Mouse (Mus musculus): Measurements from ENCODE around the gene Dnajb14. TPM values are rescaled to one million over a fixed set of nuclear protein-coding genes. Genes with fewer than 3 reads are reported as not detected.

Gene Dnajb14
- polyA plus RNA-seq, 1 experiment from 2014 or later: 7.0 TPM

- Histone ChIP-seq H3K4me1 (replicated peaks) (peaks cover 18% of the 10 kb centered on the region), H3K9me3 (no peaks in the 10 kb centered on the region), H3K4me3 (no peak overlapping the region), H3K36me3 (peaks cover 28% of the 10 kb centered on the region), H3K27me3 (ENCODE audit: insufficient read depth, poor library complexity, severe bottlenecking) (no peaks in the 10 kb centered on the region), H3K27ac (no peak overlapping the region)
- WGBS: 78% methylated on average over 7 of the region's 7 CpGs
- DNase-seq (ENCODE audit: low spot score): no peak
Measured at GRCm38 (mm10) chr3:137932748-137933147, 65.3 kb downstream of the Dnajb14 start.

- Histone ChIP-seq H3K9me3 (no peaks in the 10 kb centered on the region), H3K27me3 (ENCODE audit: insufficient read depth, poor library complexity, severe bottlenecking) (no peaks in the 10 kb centered on the region), H3K4me1 (replicated peaks) (peaks cover 21% of the 10 kb centered on the region), H3K36me3 (peaks cover 17% of the 10 kb centered on the region), H3K27ac (no peak overlapping the region), H3K4me3 (no peak overlapping the region)
- 83% methylated on average over 3 of the region's 3 CpGs for WGBS
- DNase-seq (ENCODE audit: low spot score): no peak
Measured at GRCm38 (mm10) chr3:137933986-137934385, 66.5 kb downstream of the Dnajb14 start.

- 54% methylated on average over 5 of the region's 5 CpGs for WGBS
Measured at GRCm38 (mm10) chr3:137935570-137936525, 68.4 kb downstream of the Dnajb14 start.

GRCm38 (mm10) chr3:137936541-137936940 is 69.1 kb downstream of the Dnajb14 start:
- 0 out of 2 replicates have a peak overlapping the region, but pooled peaks have one; percentile 16 for H3K27ac ChIP-seq
- H3K27me3 ChIP-seq (ENCODE audit: insufficient read depth, poor library complexity, severe bottlenecking): no peaks in the 10 kb centered on the region
- H3K4me1 ChIP-seq (replicated peaks): peaks cover 21% of the 10 kb centered on the region
- H3K9me3 ChIP-seq: no peaks in the 10 kb centered on the region
- DNase-seq (ENCODE audit: low spot score): no peak
- no peaks in the 10 kb centered on the region for H3K36me3 ChIP-seq
- WGBS: 41% methylated on average over 6 of the region's 6 CpGs
- no peak overlapping the region for H3K4me3 ChIP-seq

More at GRCm38 (mm10) chr3:137935570-137936525, 68.4 kb downstream of the Dnajb14 start:
- Histone ChIP-seq H3K36me3 (no peaks in the 10 kb centered on the region; the same call in 1 of the 2 replicates), H3K4me3 (no peak overlapping the region), H3K27me3 (ENCODE audit: insufficient read depth, poor library complexity, severe bottlenecking) (no peaks in the 10 kb centered on the region), H3K9me3 (no peaks in the 10 kb centered on the region), H3K27ac (0 out of 2 replicates have a peak overlapping the region, but pooled peaks have one; percentile 35), H3K4me1 (replicated peaks) (peaks cover 21% of the 10 kb centered on the region)
- no peak for DNase-seq (ENCODE audit: low spot score)

- 38% methylated on average over 6 of the region's 6 CpGs for WGBS
- Histone ChIP-seq H3K27ac (0 out of 2 replicates have a peak overlapping the region, but pooled peaks have one; percentile 1), H3K4me1 (replicated peaks) (peaks cover 23% of the 10 kb centered on the region), H3K9me3 (no peaks in the 10 kb centered on the region), H3K36me3 (no peaks in the 10 kb centered on the region), H3K4me3 (peak overlapping the region; percentile 23; the same call in 1 of the 2 replicates), H3K27me3 (ENCODE audit: insufficient read depth, poor library complexity, severe bottlenecking) (no peaks in the 10 kb centered on the region)
- peak; percentile 60 for DNase-seq (ENCODE audit: low spot score)
Measured at GRCm38 (mm10) chr3:137938608-137939007, 71.1 kb downstream of the Dnajb14 start.

- DNase-seq (ENCODE audit: low spot score): no peak
- Histone ChIP-seq H3K27me3 (ENCODE audit: insufficient read depth, poor library complexity, severe bottlenecking) (no peaks in the 10 kb centered on the region), H3K27ac (no peak overlapping the region), H3K4me1 (replicated peaks) (peaks cover 20% of the 10 kb centered on the region), H3K4me3 (no peak overlapping the region), H3K36me3 (no peaks in the 10 kb centered on the region), H3K9me3 (no peaks in the 10 kb centered on the region)
- 84% methylated on average over 4 of the region's 4 CpGs for WGBS
Measured at GRCm38 (mm10) chr3:137940757-137941156, 73.3 kb downstream of the Dnajb14 start.

GRCm38 (mm10) chr3:137941555-137941954 is 74.1 kb downstream of the Dnajb14 start:
- DNase-seq (ENCODE audit: low spot score): no peak
- no peak overlapping the region for H3K4me3 ChIP-seq
- no peak overlapping the region for H3K27ac ChIP-seq
- no peaks in the 10 kb centered on the region for H3K9me3 ChIP-seq
- H3K36me3 ChIP-seq: no peaks in the 10 kb centered on the region
- no peaks in the 10 kb centered on the region for H3K27me3 ChIP-seq (ENCODE audit: insufficient read depth, poor library complexity, severe bottlenecking)
- peaks cover 12% of the 10 kb centered on the region; the same call in 1 of the 2 replicates for H3K4me1 ChIP-seq (replicated peaks)

GRCm38 (mm10) chr3:137942098-137942622 is 74.7 kb downstream of the Dnajb14 start:
- H3K4me3 ChIP-seq: no peak overlapping the region
- no peaks in the 10 kb centered on the region for H3K27me3 ChIP-seq (ENCODE audit: insufficient read depth, poor library complexity, severe bottlenecking)
- H3K36me3 ChIP-seq: no peaks in the 10 kb centered on the region
- no peak overlapping the region for H3K27ac ChIP-seq
- DNase-seq (ENCODE audit: low spot score): no peak
- H3K9me3 ChIP-seq: no peaks in the 10 kb centered on the region
- 87% methylated on average over 12 of the region's 12 CpGs for WGBS
- H3K4me1 ChIP-seq (replicated peaks): peaks cover 7% of the 10 kb centered on the region; the same call in 1 of the 2 replicates

- Histone ChIP-seq H3K27me3 (ENCODE audit: insufficient read depth, poor library complexity, severe bottlenecking) (no peaks in the 10 kb centered on the region), H3K4me3 (no peak overlapping the region), H3K9me3 (no peaks in the 10 kb centered on the region), H3K4me1 (replicated peaks) (peaks cover 4% of the 10 kb centered on the region; the same call in 1 of the 2 replicates), H3K27ac (no peak overlapping the region), H3K36me3 (no peaks in the 10 kb centered on the region)
- 81% methylated on average over 6 of the region's 6 CpGs for WGBS
- DNase-seq (ENCODE audit: low spot score): no peak
Measured at GRCm38 (mm10) chr3:137943737-137944154, 76.3 kb downstream of the Dnajb14 start.

- H3K4me1 ChIP-seq (replicated peaks): peaks cover 5% of the 10 kb centered on the region
- WGBS: 90% methylated on average over 3 of the region's 3 CpGs
- H3K9me3 ChIP-seq: no peaks in the 10 kb centered on the region
- no peaks in the 10 kb centered on the region for H3K27me3 ChIP-seq (ENCODE audit: insufficient read depth, poor library complexity, severe bottlenecking)
- H3K27ac ChIP-seq: no peak overlapping the region
- H3K36me3 ChIP-seq: no peaks in the 10 kb centered on the region
- H3K4me3 ChIP-seq: no peak overlapping the region
- DNase-seq (ENCODE audit: low spot score): no peak
Measured at GRCm38 (mm10) chr3:137946827-137947226, 79.4 kb downstream of the Dnajb14 start.

GRCm38 (mm10) chr3:137947525-137947924 is 80.0 kb downstream of the Dnajb14 start:
- Histone ChIP-seq H3K4me3 (no peak overlapping the region), H3K27me3 (ENCODE audit: insufficient read depth, poor library complexity, severe bottlenecking) (no peaks in the 10 kb centered on the region), H3K9me3 (no peaks in the 10 kb centered on the region), H3K4me1 (replicated peaks) (peaks cover 12% of the 10 kb centered on the region), H3K27ac (no peak overlapping the region), H3K36me3 (no peaks in the 10 kb centered on the region)
- 87% methylated on average over 4 of the region's 4 CpGs for WGBS
- DNase-seq (ENCODE audit: low spot score): no peak

- no peak for DNase-seq (ENCODE audit: low spot score)
- 79% methylated on average over 10 of the region's 10 CpGs for WGBS
- Histone ChIP-seq H3K36me3 (no peaks in the 10 kb centered on the region), H3K27ac (no peak overlapping the region), H3K9me3 (no peaks in the 10 kb centered on the region), H3K27me3 (ENCODE audit: insufficient read depth, poor library complexity, severe bottlenecking) (no peaks in the 10 kb centered on the region), H3K4me3 (no peak overlapping the region), H3K4me1 (replicated peaks) (peaks cover 19% of the 10 kb centered on the region)
Measured at GRCm38 (mm10) chr3:137950191-137950885, 82.9 kb downstream of the Dnajb14 start.
